ENCODE assay signal across 8 mouse cellular contexts in the genomic region with DNA sequence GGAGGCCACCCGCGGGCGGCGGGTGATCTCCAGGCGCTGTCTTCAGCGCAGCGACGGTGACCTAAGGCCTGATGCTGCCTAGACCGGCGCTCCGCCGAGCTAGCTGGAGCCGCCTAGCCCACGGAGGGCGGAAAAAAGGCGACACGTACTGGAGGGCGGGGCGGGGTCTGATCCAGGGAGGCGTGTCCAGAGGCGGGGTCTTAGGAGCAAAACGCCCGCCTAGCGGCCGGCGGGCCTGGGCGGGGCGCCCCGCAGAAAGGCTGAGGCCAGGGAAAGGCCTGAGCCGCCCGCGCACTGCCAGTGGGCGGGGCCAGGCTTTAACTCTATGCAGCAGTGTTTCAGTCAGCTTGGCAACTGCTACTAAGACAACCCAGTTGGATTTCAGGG. TPM values are rescaled to one million over a fixed set of nuclear protein-coding genes. Genes with fewer than 3 reads are reported as not detected.
A peak's percentile ranks its signal among the peaks of the same experiment; 100 is the strongest.
DNase-seq lines count a peak whose midpoint lies in the region; TF ChIP-seq lines count a peak whose summit lies in the region.

TSS of gene Dsel (minus strand) at position 140 of the 387 bp plus-strand sequence.

- peak; percentile 52 for TF ChIP-seq CTCF in left cerebral cortex, adult 2 months (IDR thresholded peaks at IDR 0.05)

- DNase-seq in adrenal gland, adult 18-20 months (ENCODE audit: low spot score in 2 of 2): peak; percentile 91 to 92
- DNase-seq in embryo, embryonic 10.5 days (ENCODE audit: low spot score): peak; percentile 96
- peak; percentile 96 for DNase-seq in gastrocnemius, postnatal 10 days
- peak; percentile 49 for DNase-seq in hindlimb bud, embryonic 11.5 days (ENCODE audit: extremely low spot score, low read depth, low spot score)
- DNase-seq in left cerebral cortex, adult 2 months (ENCODE audit: extremely low spot score in 1 of 2, low spot score in 2 of 2): peak; percentile 87 to 91
- DNase-seq in retina, postnatal 7 days (ENCODE audit: low read depth, low spot score): peak; percentile 86
- DNase-seq in urinary bladder, adult 18-20 months (ENCODE audit: low spot score in 2 of 2): peak; percentile 91 to 95

- intact Hi-C loops in left cerebral cortex, adult 2 months (cut with DNase I): loop anchor here (1.0 to 10.0 kb wide), 3 partner anchors 204 to 590 kb away; no protein-coding TSS in a partner anchor

- H3K79me2 ChIP-seq in macrophage (ENCODE audit: inconsistent target): no peaks in the 10 kb centered on the region

- peak within 1 kb of the TSS; percentile 94 for H3K4me3 ChIP-seq in left cerebral cortex, adult 2 months
- peak within 1 kb of the TSS; percentile 47 for H3K4me3 ChIP-seq in macrophage (ENCODE audit: inconsistent target)

- H3K36me3 ChIP-seq in macrophage (ENCODE audit: inconsistent target): no peaks in the 10 kb centered on the region

- H3K27ac ChIP-seq in left cerebral cortex, adult 2 months: peak within 1 kb of the TSS; percentile 93
- no peak within 1 kb of the TSS for H3K27ac ChIP-seq in macrophage

- WGBS in macrophage (ENCODE audit: missing documents): 2% methylated on average over 33 of the region's 33 CpGs

RNA-seq across cellular contexts. Expression of gene Dsel, which starts in this region (rescaled TPM):
- total RNA-seq in adrenal gland, adult 18-20 months (2021): 1 to 10 TPM; 5.9 to 6.8 TPM
- 10 to 100 TPM; 12.1 to 17.9 TPM for total RNA-seq in gastrocnemius, postnatal 10 days (2021)
- 10 to 100 TPM; 24.4 to 28.9 TPM for total RNA-seq in left cerebral cortex, adult 2 months (2021)
- 10 to 100 TPM in 11 of 26 experiments, 1 to 10 TPM in 15; 3.9 to 25.1 (median 8.8) TPM for total RNA-seq in macrophage (2018; cell fraction: chromatin; rRNA removed)
- 10 to 100 TPM in 3 of 26 experiments, 1 to 10 TPM in 23; 4.8 to 14.1 (median 7.6) TPM for total RNA-seq in macrophage (2018; cell fraction: cytosol; rRNA removed)
- 10 to 100 TPM in 21 of 26 experiments, 1 to 10 TPM in 5; 8.5 to 35.0 (median 13.4) TPM for total RNA-seq in macrophage (2018; cell fraction: nucleus; rRNA removed)
- 2.8 to 5.5 TPM (median 4.8 TPM) in 3 replicates for polyA plus RNA-seq in macrophage (2018)
